Mouse (Mus musculus): Measurements from ENCODE around the gene Prex1. TPM values are rescaled to one million over a fixed set of nuclear protein-coding genes. Genes with fewer than 3 reads are reported as not detected.

Gene Prex1
- total RNA-seq, 1 experiment from 2014 or later: 124 TPM

GRCm38 (mm10) chr2:166729045-166729444 is 15.4 kb upstream of the Prex1 start:
- no peak for ATAC-seq (replicated peaks; ENCODE audit: insufficient number of reproducible peaks, low FRiP score, low TSS enrichment, poor library complexity, severe bottlenecking)

GRCm38 (mm10) chr2:166728261-166728680 is 14.6 kb upstream of the Prex1 start:
- ATAC-seq (replicated peaks; ENCODE audit: insufficient number of reproducible peaks, low FRiP score, low TSS enrichment, poor library complexity, severe bottlenecking): peak; percentile 42; the same call in 1 of the 2 replicates

DNA sequence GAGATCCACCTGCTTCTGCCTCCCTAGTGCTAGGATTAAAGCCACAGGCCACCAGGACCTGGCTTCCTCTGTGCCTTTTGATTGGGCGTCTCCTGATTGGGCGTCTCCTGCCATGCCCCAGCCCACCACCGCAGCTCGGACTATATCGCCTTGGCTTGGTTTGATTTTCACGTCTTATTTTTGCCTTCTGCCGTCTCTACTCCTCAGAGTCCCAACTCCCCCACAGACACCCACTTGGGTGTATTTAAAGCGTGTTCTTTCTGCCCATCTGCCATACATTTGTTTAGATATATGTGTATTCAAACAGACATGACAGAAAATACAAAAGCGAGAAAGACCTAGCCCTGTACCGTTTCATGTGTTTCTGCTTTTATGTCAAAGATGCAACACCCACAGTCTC is 14.2 kb upstream of the Prex1 start:
- ATAC-seq (replicated peaks; ENCODE audit: insufficient number of reproducible peaks, low FRiP score, low TSS enrichment, poor library complexity, severe bottlenecking): no peak

DNA sequence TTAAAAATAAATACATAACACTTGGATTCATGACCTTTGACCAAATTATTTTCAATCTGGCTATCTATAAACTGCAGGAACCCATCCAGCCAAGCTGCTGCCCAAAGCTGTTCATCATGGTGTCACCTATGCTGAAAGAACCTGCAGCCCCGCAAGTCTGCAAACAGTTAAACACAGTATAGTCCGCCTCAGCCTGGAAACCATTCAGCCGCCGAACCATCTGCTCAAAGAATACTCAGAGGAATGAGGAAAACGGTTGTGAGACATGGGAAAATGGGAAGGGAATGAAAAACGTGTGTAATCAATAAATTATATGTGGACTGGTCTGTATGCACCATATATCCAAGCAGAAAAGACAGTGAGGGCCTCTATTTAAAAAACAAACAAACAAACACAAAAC is 13.3 kb upstream of the Prex1 start:
- ATAC-seq (replicated peaks; ENCODE audit: insufficient number of reproducible peaks, low FRiP score, low TSS enrichment, poor library complexity, severe bottlenecking): no peak

- no peak for ATAC-seq (replicated peaks; ENCODE audit: insufficient number of reproducible peaks, low FRiP score, low TSS enrichment, poor library complexity, severe bottlenecking)
Measured at GRCm38 (mm10) chr2:166720416-166720815, 6.8 kb upstream of the Prex1 start.

GRCm38 (mm10) chr2:166719930-166720305 is 6.3 kb upstream of the Prex1 start:
- no peak for ATAC-seq (replicated peaks; ENCODE audit: insufficient number of reproducible peaks, low FRiP score, low TSS enrichment, poor library complexity, severe bottlenecking)

GRCm38 (mm10) chr2:166719301-166719929 is 5.8 kb upstream of the Prex1 start:
- ATAC-seq (replicated peaks; ENCODE audit: insufficient number of reproducible peaks, low FRiP score, low TSS enrichment, poor library complexity, severe bottlenecking): peak; percentile 74

DNA sequence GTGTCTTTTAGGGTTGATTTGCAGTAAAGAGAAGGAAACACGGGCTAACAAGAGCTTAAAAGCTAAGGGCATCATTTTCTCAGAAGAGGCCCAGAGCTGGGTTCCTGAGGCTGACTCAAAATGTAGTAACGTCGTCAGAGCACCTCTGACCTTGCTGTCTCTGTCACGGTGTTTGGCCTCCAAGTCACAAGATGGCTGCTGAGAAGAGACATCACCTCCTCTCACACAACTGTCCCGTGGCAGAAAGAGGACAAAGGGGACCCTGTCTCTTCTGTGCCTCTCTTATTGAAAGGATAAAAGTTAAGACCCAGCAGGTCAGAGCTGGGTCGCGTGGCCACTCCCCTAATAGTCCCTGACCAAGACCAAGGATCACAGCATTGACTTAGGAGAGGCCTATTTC is 2.4 kb upstream of the Prex1 start:
- no peak for ATAC-seq (replicated peaks; ENCODE audit: insufficient number of reproducible peaks, low FRiP score, low TSS enrichment, poor library complexity, severe bottlenecking)

DNA sequence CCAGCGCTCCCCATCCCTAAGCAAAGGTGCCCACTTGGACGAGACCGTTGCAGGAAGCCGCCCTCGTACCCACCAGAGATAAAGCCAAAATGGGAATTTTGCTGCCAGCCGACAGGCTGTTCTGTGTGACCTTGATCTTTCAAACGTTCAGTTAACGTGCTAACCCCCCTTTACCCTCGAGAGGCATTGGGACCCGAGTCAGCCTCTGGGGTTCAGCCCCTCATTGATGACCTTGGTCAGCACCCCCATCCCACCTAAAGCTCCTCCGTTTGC is 731 bp upstream of the Prex1 start:
- no peak for ATAC-seq (replicated peaks; ENCODE audit: insufficient number of reproducible peaks, low FRiP score, low TSS enrichment, poor library complexity, severe bottlenecking)

DNA sequence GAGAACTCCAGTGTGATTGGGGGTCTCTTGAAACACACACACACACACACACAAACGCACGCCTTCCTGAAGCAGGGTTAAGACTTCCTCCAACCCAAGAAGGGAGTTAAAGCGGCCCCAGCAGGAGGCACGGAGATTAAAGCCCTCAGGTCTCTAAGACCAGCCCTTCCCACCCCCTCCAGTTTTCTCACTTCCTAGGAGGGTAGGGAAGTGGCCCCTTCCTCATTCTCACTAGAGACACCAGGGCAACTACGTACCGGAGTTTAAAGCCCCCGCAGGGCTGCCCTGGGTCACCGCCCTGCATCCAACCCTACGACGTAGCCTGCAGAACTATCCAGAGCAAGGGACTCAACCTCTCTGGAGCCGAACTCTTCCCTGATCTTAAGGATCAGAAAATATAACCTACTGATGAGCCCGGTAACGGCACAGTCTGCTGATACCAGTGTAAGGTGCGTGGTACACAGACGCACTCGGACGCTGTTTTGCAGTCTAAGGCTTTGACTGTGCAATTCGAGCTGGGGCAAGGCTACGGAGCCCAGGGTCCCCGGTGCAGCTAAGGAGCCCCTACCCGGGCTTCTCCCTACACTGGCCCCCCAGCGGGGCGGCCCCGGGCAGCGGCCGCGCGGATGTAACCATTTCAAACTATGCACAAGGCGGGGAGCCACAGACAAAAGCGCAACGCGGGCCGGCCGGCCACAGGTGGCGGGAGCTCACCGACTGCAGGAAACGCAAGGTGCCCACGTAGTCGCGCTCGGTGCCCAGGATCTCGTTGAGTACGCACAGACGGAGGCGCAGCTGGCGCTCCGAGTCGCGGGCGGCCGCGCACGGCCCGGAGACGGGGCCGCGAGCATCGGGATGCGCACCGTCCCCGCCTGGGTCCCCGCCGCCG is 587 bp downstream of the Prex1 start:
- ATAC-seq (replicated peaks; ENCODE audit: insufficient number of reproducible peaks, low FRiP score, low TSS enrichment, poor library complexity, severe bottlenecking): 0 out of 2 replicates have a peak, but pooled peaks have one; percentile 1

- no peak for ATAC-seq (replicated peaks; ENCODE audit: insufficient number of reproducible peaks, low FRiP score, low TSS enrichment, poor library complexity, severe bottlenecking)
Measured at GRCm38 (mm10) chr2:166712310-166712709, 1.3 kb downstream of the Prex1 start.

DNA sequence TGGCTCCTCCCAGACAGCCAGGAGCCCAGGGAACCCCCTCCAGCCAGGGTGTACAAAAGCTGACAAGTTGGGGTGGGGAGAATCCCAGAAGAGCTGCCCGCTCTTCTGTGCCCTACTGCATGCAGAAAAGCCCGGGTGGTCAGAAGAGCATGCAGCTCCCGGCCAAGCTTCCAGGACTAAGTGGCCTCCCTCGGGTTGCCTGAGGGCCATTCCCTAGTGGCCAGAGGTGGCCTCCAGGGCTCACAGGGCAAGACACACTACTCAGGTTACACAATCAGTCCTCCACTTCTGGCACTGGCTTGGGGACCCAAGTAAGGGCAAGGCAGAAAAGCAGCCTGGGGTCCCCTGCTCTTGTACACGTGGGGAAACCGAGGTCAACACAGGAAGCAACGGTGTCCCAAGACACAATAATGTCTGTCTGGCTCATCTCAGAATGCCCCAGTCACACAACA is 1.9 kb downstream of the Prex1 start:
- no peak for ATAC-seq (replicated peaks; ENCODE audit: insufficient number of reproducible peaks, low FRiP score, low TSS enrichment, poor library complexity, severe bottlenecking)

GRCm38 (mm10) chr2:166709883-166710282 is 3.7 kb downstream of the Prex1 start:
- ATAC-seq (replicated peaks; ENCODE audit: insufficient number of reproducible peaks, low FRiP score, low TSS enrichment, poor library complexity, severe bottlenecking): peak; percentile 24

DNA sequence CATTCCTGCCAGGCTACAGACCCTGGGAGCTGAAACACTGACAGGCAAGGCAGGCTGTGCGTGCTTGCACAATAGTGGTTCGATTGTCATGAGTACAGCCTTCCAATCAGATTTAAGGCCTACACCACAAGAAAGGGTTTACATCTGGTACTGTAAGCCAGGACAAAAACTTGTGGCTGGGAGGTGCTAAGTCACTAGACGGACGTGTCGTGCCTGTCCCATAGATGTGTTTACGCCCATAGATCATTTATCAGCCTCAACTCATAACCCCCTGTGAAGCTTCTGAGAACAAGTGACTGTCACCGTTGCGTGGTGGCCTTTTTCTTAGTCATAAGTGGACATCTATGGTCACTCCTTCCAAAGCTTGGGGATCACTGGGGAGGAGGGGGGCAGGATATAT is 5.3 kb downstream of the Prex1 start:
- ATAC-seq (replicated peaks; ENCODE audit: insufficient number of reproducible peaks, low FRiP score, low TSS enrichment, poor library complexity, severe bottlenecking): peak; percentile 14; the same call in 1 of the 2 replicates

GRCm38 (mm10) chr2:166706526-166706925 is 7.1 kb downstream of the Prex1 start:
- no peak for ATAC-seq (replicated peaks; ENCODE audit: insufficient number of reproducible peaks, low FRiP score, low TSS enrichment, poor library complexity, severe bottlenecking)

- ATAC-seq (replicated peaks; ENCODE audit: insufficient number of reproducible peaks, low FRiP score, low TSS enrichment, poor library complexity, severe bottlenecking): no peak
Measured at GRCm38 (mm10) chr2:166703491-166703890, 10.1 kb downstream of the Prex1 start.

DNA sequence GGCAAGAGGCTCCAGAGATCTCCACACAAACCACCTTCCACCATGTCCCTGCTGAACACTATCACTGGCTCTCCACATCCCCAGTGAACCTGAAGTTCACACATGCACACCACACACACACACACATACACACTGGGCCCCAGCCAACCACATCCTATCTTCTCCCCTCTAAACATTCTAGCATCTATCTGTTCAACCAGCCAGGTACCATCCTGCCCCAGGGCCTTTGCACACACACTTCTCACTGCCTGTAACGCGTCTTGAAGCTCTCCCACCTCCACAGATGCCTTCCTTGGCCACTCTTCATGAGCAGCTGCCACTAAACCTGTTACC is 11.6 kb downstream of the Prex1 start:
- ATAC-seq (replicated peaks; ENCODE audit: insufficient number of reproducible peaks, low FRiP score, low TSS enrichment, poor library complexity, severe bottlenecking): no peak

DNA sequence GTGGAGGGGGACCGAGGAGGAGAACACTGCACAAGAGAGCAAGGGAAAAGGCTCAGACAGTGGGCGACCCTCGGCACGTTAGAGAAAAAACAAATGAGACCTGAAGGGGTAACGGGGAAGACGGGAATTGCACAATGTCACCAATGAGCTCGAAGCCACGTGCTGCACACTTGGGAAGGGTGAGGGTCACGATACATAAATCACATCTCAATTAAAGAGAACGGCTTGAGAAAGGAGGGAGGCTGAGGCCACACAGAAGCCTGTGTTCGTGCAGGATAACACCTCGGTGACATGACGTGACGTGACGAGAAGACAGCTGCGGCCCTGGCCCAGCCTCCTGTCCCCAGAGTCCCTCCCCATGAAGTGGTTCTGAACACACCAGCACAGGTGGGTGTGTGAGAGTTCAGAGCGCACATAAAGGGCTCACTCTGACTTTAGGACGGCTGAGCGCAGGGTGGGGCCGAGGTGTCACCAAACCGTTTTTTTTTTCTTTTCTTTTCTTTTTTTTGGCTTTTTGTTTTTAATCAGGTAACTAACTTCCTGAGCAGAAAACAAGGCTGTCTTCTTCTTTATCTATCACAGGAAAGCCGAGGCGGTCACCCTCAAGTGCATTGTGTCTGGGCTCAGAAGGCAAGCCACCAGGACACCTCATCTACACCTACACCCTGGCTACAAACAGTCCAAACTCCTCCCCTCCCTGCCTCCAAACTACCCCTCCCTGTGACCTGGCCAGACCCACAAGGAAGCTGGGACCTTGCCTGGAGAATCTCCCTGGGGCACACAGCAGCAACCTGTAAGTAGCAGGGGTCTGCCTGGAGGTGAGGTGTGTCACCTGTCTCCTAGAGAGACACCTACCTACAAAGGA is 12.2 kb downstream of the Prex1 start:
- ATAC-seq (replicated peaks; ENCODE audit: insufficient number of reproducible peaks, low FRiP score, low TSS enrichment, poor library complexity, severe bottlenecking): no peak

- no peak for ATAC-seq (replicated peaks; ENCODE audit: insufficient number of reproducible peaks, low FRiP score, low TSS enrichment, poor library complexity, severe bottlenecking)
Measured at GRCm38 (mm10) chr2:166700732-166701131, 12.9 kb downstream of the Prex1 start.

Measured in monocyte, adult 5-6 weeks (primary cell).